Mouse (Mus musculus) ZHBTc4 (cell line): ENCODE results near the gene Lrrc1.

Experiments used
- DNase-seq: peaks from one replicate; pipeline ENCODE4 v3.0.0-alpha.2; 2011; ENCODE audit warnings: low read depth, low spot score

The Lrrc1 gene

GRCm38 (mm10) chr9:77463861-77464260 is 80.8 kb downstream of the Lrrc1 start:
- DNase-seq = no peak

DNA sequence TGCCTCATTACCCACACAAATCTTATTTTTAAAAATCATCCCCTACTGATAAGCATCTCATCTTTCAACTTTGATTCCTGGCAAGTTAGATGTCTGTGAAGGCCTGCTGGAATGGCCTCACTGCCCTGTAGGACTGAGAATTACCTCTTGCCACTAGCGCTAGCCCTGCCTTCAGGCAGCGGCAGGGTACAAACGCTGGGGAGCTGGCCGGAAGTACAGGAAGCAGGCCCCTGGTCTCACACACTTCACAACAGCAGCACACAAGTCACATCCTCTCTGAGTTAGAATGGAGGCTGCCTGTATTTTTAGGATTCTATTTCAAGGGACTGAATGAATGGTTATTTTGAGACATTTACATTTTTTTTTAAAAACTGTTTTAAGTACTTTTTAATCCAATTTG is 81.5 kb downstream of the Lrrc1 start:
- no peak for DNase-seq

DNA sequence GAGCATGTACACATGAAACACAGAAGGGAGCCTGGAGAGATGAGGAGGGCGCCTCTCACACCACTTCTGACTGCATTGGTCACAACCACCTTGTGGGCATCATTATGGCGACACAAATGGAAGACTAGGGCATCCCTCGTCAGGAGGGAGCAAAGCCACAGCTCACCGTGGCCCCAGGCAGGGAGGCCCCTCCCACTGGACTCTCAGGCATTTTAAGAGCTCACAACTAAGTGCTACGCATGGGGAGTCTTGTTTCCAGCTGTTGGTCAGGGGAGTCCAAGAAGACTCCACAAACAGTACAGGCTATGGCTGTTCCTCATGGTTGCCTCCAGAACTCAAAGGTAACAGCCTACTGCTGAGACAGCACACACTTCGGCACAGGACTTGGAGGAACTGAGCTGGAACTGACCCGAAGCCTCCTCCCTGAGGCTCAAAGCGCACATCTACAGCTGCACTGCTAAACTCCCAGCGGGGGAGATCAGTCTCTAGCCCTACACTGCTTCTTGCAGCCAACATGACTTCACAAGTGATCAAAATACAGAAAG is 83.2 kb downstream of the Lrrc1 start:
- DNase-seq = no peak

- DNase-seq = no peak
These were observed 84.3 kb downstream of the Lrrc1 start for GRCm38 (mm10) chr9:77460408-77460807.

DNA sequence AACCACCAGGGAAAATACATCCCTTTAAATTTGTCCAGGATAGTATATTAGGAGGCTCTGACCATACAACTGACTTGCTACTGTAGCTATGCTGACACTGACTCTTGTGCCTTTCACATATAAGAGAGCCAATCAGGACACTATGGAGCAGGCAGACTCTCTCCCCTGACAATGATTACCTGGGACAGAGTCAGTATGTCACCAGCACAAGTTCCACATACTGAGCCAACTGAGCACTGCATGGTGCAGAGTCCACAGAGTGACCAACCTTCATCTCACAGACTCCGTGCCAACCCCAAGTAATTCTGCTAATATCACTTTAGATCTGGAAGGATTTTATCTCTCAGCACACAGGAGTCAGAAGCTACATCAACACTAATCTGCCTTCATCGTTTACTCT is 85.3 kb downstream of the Lrrc1 start:
- no peak for DNase-seq

- DNase-seq = no peak
These were observed 88.4 kb downstream of the Lrrc1 start for GRCm38 (mm10) chr9:77456169-77456826.

GRCm38 (mm10) chr9:77455439-77456168 is 89.1 kb downstream of the Lrrc1 start:
- no peak for DNase-seq

DNA sequence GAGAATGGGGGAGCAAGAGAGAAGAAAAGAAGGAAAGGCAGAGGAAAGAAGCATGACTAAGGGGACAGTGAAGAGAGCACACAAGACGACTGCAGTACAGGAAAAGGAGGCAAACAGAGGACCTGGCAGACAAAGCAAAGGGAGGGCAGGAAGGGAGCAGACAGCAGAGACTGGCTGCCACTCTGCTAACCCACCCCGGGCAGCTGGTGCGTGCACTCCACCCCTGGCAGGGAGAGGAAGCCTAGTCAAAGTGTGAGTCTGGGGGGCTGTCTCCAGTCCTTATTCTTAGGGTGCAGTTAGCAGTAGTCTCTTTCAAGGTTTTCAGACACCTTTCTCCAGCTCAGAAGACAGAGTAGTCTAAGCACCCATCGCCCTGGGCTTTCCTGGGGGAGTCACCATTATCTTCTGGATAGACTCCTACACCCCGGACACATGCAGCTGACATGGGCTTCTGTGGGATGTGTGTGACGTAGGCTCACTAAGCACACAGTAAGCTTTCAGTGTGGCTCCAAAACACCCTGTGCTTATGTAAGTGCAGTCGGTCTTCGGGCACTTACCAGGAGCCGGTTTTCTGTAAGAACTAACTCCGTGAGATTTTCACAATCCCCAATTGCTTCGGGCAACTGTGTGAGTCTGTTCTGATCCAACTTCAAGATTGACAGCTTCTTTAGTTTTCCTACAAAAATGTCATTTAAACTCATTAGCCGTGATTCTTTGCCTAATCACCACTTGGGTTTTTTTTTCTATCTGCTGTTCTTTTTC is 92.4 kb downstream of the Lrrc1 start:
- DNase-seq = no peak

DNA sequence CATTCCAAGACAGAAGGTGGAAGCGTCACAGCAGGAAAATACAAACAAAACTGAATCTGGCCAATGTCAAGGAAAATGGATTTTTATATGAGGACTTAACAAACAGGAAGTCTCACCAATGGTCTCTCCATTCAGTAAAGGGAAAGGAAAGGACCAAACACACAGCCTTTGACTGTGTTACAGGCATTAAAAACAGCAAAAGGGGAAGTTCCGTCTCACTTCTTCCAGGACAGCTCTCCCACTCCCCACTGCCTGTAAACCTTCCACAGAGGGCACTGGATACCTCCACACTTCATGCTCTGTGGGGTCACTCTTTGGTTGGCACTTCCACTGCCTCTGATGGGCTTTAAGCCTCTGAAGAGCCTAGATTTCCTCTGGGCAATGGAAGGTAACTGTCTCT is 94.2 kb downstream of the Lrrc1 start:
- no peak for DNase-seq

GRCm38 (mm10) chr9:77444876-77445275 is 99.8 kb downstream of the Lrrc1 start:
- DNase-seq = no peak

GRCm38 (mm10) chr9:77439371-77439770 is 105.3 kb downstream of the Lrrc1 start:
- no peak for DNase-seq

DNA sequence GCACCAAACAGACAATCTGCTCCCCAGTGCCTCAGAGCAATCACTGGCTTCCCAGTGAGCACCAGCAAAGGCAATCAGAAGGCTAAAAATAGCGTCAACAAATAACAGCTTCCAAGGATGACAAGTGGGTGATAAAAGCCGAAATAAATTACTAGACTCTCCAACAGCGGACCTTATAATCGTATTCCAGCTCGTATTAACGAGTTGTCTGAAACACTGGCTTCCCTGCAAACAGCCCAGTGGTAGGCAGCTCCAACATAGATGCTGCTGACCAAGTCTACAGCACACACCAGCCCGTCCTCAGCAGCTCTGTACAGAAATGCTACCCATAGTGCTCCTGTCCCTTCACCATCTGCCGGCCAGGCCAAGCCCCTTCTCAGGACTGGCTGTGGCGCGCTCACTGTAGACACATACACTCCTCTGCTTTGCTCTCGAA is 105.8 kb downstream of the Lrrc1 start:
- DNase-seq = no peak

- DNase-seq = no peak
These were observed 107.5 kb downstream of the Lrrc1 start for GRCm38 (mm10) chr9:77437131-77437530.

- no peak for DNase-seq
These were observed 109.7 kb downstream of the Lrrc1 start for GRCm38 (mm10) chr9:77434965-77435364.

DNA sequence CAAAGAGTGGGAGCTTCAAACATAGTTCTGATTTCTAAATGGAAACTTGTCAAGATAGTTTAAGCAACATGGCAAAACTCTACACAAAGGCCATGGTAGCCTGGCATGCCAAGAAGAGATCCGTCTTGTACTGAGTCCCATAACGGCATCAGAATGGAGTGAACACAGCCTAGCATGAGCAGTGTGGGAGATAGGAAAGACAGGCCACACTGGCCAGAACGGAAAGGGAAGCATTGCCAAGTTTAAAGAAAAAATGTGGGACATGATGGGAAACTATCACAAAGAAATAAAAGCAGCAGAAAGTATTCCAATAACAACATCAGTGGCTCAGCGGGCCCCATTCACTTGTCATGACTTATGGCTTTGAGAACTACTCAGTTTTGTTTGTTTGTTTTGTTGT is 111.2 kb downstream of the Lrrc1 start:
- no peak for DNase-seq

DNA sequence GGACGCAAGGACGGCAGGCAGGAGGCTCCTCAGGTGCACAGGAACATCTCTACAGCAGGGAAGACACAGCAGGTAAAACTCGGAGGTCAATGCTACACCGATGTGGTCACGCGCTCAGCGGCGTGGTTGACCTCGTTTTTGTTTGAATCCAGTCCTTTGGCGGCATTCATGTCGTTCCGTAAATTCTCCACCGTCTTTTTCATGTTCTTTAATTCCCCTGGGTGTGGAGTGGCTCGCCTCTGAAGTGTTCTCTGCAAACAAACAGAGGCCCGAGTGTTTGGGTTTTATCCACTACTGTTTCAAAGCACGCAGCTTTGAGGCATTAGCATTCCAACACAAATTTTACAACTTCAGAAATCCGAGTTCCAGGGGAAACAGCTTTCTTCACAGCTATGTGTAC is 112.6 kb downstream of the Lrrc1 start:
- DNase-seq = no peak

DNA sequence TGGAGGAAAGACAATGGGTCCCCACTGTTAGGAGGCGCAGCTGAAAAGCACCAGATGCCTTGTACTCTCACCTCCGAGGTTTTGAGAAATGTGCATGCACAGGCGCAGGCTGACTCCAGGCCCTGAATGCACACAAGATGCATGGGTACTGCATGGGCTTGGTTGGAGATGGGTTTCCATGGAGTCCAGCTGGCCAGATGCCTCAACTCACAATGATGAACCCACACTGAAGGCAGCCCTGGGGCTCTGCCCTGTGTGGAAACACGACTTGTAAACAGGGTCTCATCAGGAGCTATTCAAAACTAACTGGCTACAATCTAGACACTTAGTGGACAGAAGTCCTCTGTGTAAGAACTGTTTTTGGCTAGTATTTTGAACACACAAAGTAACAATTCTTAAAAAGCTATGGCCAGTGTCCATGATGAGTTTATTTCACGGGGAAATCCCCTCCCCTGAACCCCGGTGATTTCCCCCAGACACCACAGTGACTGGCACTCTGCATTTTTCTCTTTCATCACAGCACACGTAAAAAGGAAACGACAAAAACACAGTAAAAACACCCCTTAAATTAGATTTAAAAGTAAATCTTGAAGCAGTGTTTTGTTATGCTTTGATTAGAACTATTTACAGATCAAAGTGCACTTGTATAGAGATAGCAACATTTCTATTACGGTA is 114.1 kb downstream of the Lrrc1 start:
- no peak for DNase-seq

- DNase-seq = no peak
These were observed 115.2 kb downstream of the Lrrc1 start for GRCm38 (mm10) chr9:77429230-77430015.

GRCm38 (mm10) chr9:77428748-77429140 is 115.9 kb downstream of the Lrrc1 start:
- DNase-seq = no peak

- no peak for DNase-seq
These were observed 116.4 kb downstream of the Lrrc1 start for GRCm38 (mm10) chr9:77428115-77428747.
